Mouse (Mus musculus): ENCODE measurements around the gene Tnf.

Gene Tnf

DNA sequence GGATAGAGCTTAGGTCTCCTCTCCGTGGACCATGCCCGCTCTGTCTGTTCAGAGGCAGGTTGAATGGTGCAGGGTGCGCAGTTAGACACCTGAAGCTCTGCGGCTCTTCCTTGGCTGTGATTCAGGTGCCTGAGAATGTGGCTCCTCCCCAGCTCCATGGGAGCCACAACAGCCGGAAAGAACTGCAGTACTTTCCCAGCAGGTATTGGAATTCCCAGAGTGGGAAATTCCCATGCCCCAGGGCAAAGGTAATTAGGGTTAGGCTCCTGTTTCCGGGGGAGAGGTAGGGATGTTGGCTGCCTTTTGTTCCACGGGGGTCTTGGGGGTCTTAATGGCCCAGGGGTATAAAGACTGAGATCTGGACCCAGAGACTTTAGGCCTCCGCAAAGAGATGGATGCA is 2.9 kb downstream of the Tnf start:
- peak; percentile 73 for DNase-seq (ENCODE audit: low read depth, low spot score)

- no peak for DNase-seq (ENCODE audit: low read depth, low spot score)
These were observed 3.8 kb downstream of the Tnf start for GRCm38 (mm10) chr17:35198029-35198428.

DNA sequence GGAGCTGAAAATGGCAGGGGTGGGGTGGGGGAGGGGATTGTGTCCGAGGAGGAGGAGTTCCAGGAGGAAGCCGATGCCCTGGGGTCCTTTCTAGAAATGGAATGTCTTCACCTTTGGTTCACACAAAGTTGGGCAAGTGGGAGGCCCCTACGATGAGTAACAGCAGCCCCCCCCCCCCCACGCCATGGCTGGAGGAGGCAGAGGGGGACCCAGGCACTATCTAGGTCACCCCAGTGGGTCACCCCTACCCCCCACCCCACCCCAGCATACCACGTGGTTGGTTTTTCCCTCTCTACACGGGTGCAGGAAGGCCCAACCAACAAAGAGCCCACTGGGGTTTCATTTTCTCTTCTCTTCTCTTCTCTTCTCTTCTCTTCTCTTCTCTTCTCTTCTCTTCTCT is 4.7 kb downstream of the Tnf start:
- DNase-seq (ENCODE audit: low read depth, low spot score), result no peak

DNA sequence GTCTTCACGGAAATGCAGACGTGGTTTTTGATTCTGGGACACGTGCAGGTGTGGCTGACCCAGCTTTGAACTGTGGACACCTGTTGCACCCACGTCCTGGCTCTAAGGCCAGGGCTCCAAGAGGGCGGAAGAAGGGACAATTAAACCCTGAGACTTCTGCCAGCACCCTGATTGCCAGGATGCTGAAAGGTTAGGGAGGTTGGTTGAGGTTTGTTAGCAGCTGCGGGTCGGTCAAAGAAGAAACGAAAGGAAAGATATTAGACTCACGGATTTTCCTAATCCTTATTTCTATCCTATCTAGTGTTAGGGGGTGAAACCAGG is 5.5 kb downstream of the Tnf start:
- DNase-seq (ENCODE audit: low read depth, low spot score), result no peak

DNA sequence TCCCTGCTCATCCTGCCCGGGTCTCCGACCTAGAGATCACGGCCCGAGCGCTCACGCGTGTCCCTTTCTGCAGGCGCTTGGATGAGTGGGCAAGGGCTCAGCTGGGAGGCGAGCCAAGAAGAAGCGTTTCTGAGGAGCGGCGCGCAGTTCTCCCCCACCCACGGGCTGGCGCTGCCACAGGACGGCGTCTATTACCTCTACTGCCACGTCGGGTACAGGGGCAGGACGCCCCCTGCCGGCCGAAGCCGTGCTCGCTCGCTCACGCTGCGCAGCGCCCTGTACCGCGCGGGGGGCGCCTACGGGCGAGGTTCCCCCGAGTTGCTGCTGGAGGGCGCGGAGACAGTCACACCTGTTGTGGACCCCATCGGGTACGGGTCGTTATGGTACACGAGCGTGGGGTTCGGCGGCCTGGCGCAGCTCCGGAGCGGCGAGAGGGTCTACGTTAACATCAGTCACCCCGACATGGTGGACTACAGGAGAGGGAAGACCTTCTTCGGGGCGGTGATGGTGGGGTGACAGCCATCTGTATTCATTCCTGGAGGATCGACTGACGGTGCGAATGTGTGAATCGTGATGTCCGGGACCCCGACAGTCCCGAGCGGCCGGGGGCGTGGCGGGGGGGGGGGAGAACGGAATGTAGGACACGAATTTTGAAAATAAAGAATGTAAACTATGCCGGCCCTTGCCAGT is 6.0 kb downstream of the Tnf start:
- DNase-seq (ENCODE audit: low read depth, low spot score), result peak; percentile 74

DNA sequence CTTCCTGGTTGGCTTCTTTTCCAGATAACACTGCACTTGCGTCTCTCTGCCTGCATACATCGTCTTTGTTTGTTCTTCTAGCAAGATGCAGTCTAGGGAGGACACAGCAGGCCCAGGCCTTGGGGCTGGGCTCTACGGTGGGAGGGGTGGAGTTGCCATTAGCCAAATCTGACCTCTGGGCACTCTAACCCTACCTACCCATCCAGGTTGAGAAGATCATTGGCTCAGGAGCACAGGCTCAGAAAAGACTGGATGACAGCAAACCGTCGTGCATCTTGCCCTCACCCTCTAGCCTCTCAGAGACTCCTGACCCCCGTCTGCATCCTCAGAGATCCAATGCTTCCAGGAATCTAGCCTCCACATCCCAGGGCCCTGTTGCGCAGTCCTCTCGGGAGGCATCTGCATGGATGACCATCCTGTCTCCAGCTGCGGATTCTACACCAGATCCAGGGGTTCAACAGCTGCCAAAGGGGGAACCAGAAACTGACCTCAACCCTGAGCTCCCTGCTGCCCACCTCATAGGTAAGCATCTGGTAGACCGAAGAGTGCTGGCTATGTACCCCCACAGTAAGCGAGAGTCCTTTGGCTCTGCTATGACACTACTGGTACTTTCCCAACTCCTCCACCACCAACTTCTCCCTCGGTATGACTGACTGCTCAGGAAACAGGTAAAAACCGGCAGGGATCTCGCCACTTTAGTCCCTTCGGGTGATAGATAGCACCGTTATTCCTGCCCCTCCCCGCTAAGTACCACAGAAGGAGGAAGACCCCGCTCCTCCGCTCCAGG is 6.8 kb downstream of the Tnf start:
- no peak for DNase-seq (ENCODE audit: low read depth, low spot score)

DNA sequence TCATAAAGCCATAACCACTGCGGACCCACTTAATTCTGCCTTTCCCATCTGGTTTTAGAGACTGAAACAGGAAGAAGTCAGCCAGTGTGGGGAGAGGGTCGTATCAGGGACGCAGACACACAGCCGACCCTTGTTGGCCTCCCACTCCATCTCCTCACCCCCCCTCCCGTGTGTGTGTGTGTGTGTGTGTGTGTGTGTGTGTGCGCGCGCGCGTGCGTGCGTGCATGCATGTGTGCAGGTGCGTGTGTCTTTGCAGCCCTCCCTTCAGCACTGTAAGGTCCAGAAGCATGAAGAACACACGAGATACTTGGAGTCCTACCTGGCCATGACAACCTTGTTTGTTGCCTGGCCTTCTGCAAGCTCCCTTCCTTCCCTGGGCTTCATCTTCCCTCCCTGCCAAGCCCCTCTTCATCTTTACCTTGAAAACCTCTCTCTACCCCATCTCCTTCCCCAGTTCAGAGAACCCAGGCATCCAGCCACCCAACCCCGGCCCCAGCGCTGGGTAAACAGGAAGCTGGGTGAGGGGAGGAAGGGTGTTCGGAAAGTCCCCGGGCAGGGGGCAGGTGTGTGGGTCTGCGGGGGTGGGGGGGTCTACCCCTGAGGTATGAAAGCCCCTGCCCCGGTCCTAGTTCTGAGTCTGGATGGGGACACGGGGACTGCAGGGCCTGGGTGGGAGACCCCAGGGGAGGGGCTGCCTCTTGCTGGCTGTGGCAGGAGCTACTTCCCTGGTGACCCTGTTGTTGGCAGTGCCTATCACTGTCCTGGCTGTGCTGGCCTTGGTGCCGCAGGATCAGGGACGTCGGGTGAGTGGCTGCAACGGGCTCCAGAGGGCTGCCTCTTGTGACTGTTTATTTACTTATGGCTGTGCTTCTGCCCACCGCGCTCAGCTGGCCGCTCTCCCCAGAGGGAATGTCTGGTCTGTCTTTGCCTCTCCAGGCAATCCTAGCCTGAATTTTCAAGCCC is 7.6 kb downstream of the Tnf start, which contains the start of gene Ltb:
Gene Ltb (plus strand): TSS at position 559 of the 963 bp plus-strand sequence.
- DNase-seq (ENCODE audit: low read depth, low spot score), result no peak

- no peak for DNase-seq (ENCODE audit: low read depth, low spot score)
These were observed 8.9 kb downstream of the Tnf start for GRCm38 (mm10) chr17:35192924-35193323.

- DNase-seq (ENCODE audit: low read depth, low spot score), result peak; percentile 45
These were observed 10.1 kb downstream of the Tnf start for GRCm38 (mm10) chr17:35191723-35192122.

DNA sequence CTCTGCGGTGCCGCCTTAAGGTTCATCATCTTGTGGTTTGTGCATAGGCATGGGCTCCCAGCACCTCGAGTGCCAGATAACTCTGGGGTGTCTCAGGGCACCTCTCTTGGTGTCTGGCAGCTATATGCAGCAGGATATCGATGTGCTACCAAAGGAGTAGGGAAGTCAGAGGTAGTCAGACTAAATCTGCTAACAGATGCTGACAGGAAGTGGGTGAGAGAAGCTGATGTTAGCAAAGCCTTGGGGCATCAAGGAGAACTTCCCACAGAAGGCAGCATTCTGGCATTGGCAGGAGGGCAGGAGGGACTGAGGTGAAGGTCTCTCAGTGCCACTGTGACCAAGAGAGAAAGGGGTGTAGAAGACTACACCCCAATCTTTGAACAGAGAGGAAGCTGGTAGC is 11.7 kb downstream of the Tnf start:
- no peak for DNase-seq (ENCODE audit: low read depth, low spot score)

DNA sequence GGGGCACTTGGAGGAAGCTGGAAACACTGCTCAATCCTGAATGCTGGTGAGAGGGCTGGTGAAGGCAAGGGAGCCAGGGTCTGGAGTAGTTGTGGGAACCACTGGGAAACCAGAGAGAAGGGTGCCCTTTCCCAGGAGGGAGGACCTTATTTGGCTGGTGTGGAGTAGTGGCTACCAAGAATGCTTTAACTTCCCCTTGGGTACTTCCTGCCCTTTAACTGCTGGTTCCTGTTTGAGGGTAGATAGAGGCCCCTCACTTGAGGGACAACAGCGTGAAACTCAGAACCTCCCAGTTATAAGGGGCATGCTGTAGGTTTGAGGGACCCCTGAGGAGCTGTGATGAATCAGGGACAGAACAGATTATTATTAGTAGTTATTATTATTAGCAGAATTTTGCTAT is 12.6 kb downstream of the Tnf start:
- DNase-seq (ENCODE audit: low read depth, low spot score), result no peak

DNA sequence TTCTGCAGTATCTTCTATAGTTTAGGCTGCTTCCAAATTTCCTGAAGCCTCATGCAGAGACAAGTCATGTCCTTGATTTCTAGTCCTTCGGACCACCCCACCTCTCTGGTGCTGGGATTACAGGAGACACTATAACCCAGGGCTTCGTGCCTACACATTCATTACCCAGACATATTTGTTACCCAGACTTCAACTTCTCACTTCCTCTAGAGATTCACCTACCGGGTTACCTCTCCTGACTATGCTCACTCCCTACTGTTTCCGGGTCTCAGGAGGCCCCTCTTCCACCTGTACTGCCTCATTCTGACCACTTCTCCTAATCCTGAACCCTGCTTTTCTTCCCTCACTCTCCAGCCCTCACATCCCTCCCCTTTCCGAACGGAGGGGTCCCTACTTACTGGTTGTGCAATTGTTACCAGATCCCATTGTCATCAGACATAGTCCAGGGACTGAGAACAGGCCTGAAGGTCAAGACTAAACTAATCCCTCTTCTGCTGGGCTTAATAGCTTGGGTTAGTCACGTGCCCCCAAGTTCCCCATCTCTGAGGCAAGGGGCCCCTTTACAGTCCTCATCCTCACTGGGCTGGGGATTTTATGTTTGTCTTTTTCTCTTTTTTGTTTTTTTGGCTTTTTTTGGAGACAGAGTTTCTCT is 13.7 kb downstream of the Tnf start, which contains the start of gene Lst1:
Gene Lst1 (minus strand): TSS at position 481 of the 652 bp plus-strand sequence.
- no peak for DNase-seq (ENCODE audit: low read depth, low spot score)

DNA sequence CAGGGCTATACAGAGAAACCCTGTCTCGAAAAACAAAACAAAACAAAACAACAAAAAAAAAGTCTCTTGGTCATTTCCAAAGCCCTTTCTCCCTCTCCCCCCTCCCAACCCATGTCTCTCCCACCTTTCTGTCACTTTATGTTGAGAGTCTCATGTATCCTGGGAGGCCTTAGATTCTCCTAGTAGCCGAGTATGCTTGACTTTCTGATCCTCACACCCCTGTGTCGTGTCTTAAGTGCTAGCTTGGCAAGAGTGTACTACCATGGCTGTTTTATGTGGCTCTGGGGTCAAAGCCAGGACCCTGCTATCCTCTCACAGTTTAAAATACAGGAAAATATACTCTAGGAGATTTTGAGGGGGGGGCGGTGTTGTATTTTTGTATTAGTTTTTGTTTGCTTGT is 14.5 kb downstream of the Tnf start:
- DNase-seq (ENCODE audit: low read depth, low spot score), result no peak

DNA sequence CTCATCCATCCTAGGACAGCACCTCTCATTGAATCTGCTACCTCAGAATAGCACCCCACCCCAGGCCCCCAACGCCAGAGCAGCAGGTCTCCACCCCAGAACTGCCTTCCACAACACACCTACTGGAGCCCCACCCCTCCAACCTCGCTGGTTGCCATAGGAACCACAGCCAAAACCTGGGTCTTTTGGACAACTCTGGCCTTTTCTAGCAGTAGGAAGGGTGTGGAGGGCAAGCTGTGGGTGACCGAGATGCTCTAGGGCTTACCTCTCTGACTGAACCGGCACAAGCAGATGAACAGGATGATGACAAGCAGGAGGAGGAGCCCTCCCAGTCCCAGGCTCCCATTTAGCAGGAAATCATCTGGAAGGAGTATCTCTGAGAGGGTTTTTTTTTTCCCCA is 15.1 kb downstream of the Tnf start:
- peak; percentile 98 for DNase-seq (ENCODE audit: low read depth, low spot score)

DNA sequence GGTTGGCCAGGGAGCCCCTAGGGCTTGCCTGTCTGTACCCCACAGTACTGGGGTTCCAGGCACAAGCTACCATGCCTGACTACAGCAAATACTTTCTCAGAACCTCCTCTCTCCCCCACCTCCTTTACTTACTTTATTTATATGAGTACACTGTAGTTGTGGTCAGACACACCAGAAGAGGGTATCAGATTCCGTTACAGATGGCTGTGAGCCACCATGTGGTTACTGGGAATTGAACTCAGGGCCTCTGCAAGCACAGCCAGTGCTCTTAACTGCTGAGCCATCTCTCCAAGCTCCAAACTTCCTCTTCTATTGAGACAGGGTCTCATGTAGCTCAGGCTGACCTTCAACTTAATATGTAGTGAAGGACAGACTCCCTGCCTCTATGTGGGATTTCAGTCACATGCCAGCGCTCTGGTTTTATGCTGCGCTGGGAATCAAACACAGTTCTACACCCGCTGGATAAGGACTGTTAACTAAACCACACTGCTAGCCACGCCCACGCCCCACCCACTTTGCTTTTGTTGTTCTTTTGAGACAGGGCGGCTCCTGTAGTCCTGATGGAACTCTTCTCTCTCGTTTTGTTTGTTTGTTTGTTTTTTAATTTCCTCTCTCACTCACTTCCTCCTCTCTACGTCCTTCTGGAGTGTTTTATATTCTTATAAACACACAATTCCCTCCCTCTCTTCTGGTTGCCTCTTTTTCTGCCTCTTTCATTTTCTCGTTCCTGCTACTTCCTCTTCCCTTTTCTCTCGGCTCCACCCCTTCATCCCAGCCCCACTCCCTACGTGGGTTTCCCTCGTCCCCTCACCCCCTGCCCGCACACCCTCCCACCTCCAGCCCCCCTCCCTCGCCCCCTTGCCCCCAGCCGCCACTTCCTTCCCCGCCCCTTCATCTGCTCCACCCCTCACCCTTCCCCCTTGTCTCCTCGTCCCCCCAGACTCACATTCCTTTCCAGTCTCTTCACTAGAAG is 15.9 kb downstream of the Tnf start:
- peak; percentile 95 for DNase-seq (ENCODE audit: low read depth, low spot score)

GRCm38 (mm10) chr17:35180093-35180492 is 21.7 kb downstream of the Tnf start:
- no peak for DNase-seq (ENCODE audit: low read depth, low spot score)

DNA sequence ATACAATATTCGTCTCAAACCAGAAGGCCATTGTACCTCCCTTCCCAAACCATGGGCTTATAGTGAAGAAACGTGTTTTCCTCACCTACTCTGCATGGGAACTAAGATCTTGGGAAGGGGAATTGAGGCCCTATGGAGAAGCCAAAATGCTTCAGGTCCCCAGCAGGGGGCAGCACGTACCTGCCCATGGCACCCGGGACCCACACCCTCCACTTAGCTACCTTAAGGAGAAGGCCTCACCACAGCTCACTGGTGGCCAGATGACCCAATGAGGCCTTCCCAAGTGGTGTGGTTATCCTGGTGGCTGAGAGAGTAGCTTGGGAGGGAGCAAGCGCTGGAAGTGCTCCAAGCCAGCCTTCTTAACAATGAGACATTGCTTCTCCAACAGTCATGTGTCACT is 23.3 kb downstream of the Tnf start:
- peak; percentile 77 for DNase-seq (ENCODE audit: low read depth, low spot score)

GRCm38 (mm10) chr17:35175968-35176367 is 25.8 kb downstream of the Tnf start, which contains the start of gene Aif1:
Gene Aif1, minus strand, starts transcription at chr17:35176068.
- DNase-seq (ENCODE audit: low read depth, low spot score), result no peak

GRCm38 (mm10) chr17:35175382-35175781 is 26.4 kb downstream of the Tnf start:
- DNase-seq (ENCODE audit: low read depth, low spot score), result no peak

Data from R1 (cell line).